Mouse (Mus musculus) yolk sac, embryonic 10.5 days (tissue): ENCODE measurements around the gene Fgfr2.

Experiments
- DNase-seq: peaks from one replicate; pipeline ENCODE4 v3.0.0-alpha.2; 2017; ENCODE audit warnings: low spot score

Gene Fgfr2

GRCm38 (mm10) chr7:132330179-132330578 is 793.0 kb downstream of the Fgfr2 start:
- no peak for DNase-seq

- no peak for DNase-seq
Observed at GRCm38 (mm10) chr7:132328648-132329047, 794.5 kb downstream of the Fgfr2 start.

GRCm38 (mm10) chr7:132325549-132326331 is 797.4 kb downstream of the Fgfr2 start:
- no peak for DNase-seq

- no peak for DNase-seq
Observed at GRCm38 (mm10) chr7:132323430-132323829, 799.7 kb downstream of the Fgfr2 start.

- no peak for DNase-seq
Observed at GRCm38 (mm10) chr7:132321392-132321958, 801.7 kb downstream of the Fgfr2 start.

GRCm38 (mm10) chr7:132317036-132317541 is 806.1 kb downstream of the Fgfr2 start, which contains the start of gene Chst15:
TSS of gene Chst15 (minus strand) at chr7:132317228.
- DNase-seq, result peak; percentile 76

- DNase-seq, result peak; percentile 66
Observed at GRCm38 (mm10) chr7:132316101-132317035, 806.8 kb downstream of the Fgfr2 start.

GRCm38 (mm10) chr7:132315149-132316091 is 807.7 kb downstream of the Fgfr2 start:
- DNase-seq, result peak; percentile 83

GRCm38 (mm10) chr7:132312396-132312795 is 810.8 kb downstream of the Fgfr2 start:
- DNase-seq, result no peak

- DNase-seq, result no peak
Observed at GRCm38 (mm10) chr7:132308537-132309191, 814.5 kb downstream of the Fgfr2 start.

- DNase-seq, result no peak
Observed at GRCm38 (mm10) chr7:132307722-132308271, 815.4 kb downstream of the Fgfr2 start.

GRCm38 (mm10) chr7:132306671-132307412 is 816.3 kb downstream of the Fgfr2 start:
- no peak for DNase-seq

- DNase-seq, result no peak
Observed at GRCm38 (mm10) chr7:132305492-132306375, 817.4 kb downstream of the Fgfr2 start.

- no peak for DNase-seq
Observed at GRCm38 (mm10) chr7:132304424-132305085, 818.6 kb downstream of the Fgfr2 start.

- DNase-seq, result no peak
Observed at GRCm38 (mm10) chr7:132303988-132304387, 819.2 kb downstream of the Fgfr2 start.

GRCm38 (mm10) chr7:132302508-132303241 is 820.5 kb downstream of the Fgfr2 start:
- DNase-seq, result no peak

- no peak for DNase-seq
Observed at GRCm38 (mm10) chr7:132299661-132300210, 823.4 kb downstream of the Fgfr2 start.
